Mouse (Mus musculus): ENCODE measurements around the gene Zdhhc14. TPM values are rescaled to one million over a fixed set of nuclear protein-coding genes. Genes with fewer than 3 reads are reported as not detected.
A peak's percentile ranks its signal among the peaks of the same experiment; 100 is the strongest.

Zdhhc14 gene
- total RNA-seq, 2 experiments from 2014 or later, result 6.4 to 8.3 TPM

DNA sequence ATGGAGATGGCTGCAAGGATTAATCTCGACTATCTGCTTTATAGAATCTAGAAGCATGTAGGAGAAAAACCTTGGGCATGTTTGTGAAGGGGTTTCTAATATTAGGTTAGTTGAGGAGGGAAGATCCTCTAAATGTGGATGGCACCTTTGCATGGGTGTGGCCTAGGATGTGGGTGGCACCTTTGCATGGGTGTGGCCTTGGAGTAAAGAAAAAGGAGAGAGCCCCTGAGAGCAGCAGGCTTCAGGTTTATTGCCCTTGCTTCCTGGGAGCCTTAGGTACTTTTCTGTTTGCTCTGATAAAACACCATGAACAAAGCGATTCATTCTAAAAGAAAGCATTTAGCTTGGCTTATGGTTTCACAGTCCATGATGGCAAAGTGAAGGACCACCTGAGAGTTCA lies 62.2 kb downstream of the Zdhhc14 start:
- no peak for DNase-seq

DNA sequence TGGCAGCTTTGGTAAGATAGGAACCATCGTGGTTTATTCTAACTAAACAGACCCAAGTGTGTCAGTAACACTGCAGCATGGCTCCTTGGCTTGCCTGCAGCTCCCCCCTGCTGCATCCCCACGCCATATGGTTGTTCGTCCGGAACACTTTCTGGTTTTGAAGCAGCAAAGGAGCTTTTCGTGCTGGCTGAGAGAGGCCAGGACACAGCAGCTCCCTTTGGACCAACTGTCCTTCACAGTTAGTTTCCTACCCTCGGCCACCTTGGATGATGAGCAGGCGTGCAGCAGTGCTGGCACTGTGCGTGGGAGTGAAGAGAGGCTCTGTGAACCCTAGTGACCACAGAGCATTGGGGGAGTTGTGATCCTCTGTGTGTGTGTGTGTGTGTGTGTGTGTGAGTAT lies 64.2 kb downstream of the Zdhhc14 start:
- no peak for DNase-seq

DNA sequence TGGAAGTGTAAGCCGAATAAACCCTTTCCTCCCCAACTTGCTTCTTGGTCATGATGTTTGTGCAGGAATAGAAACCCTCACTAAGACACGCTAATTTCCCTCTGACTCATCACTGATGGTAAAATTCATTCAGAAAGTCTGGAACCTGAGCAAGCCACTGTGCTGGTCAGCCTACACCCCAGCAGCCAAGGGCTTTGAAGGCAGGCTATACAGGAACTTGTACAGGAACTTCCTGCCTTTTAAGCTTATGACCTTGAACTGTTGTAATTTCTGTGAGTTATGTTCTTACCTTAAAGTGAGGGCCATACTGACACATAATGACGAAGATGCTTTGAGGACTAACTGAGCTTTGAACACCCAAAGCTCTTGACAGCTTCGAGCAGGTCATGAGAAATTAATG lies 67.9 kb downstream of the Zdhhc14 start:
- no peak for DNase-seq

DNA sequence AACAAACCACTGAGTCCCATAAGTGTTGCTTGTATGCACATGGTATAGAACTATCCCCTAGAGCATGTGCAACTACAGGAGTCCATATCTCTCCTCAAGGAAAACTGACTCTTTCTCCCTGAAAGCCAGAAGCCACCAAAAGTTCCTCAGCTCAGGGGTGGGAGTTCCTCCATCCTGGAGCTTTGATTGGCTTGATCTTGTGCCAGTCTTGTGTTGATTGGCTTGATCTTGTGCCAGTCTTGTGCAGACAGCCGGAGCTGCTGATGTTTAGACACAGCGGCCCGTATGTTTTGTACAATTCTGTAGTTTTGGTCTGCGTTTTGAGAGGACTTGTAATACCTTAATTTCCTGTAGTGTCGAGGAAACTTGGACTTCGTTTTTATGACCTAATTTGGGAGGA lies 70.8 kb downstream of the Zdhhc14 start:
- no peak for DNase-seq

DNA sequence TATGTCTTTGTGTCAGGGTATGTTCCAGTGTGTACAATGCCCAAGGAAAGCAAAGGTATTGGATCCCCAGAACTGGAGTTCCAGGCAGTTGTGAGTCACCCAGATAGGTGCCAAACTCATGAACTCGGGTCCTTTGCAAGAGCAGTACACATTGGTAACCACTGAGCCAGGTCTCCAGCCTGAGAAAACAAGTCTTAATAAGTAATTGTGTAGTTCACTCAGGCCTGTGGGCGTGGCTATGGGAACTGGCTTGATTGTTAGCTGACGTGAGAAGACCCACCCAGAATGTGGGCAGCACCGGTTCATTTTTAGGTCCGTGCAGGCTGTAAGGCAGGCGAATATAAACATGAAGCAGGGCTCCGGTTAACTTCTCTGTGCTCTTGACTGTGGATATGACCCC lies 73.6 kb downstream of the Zdhhc14 start:
- no peak for DNase-seq

DNA sequence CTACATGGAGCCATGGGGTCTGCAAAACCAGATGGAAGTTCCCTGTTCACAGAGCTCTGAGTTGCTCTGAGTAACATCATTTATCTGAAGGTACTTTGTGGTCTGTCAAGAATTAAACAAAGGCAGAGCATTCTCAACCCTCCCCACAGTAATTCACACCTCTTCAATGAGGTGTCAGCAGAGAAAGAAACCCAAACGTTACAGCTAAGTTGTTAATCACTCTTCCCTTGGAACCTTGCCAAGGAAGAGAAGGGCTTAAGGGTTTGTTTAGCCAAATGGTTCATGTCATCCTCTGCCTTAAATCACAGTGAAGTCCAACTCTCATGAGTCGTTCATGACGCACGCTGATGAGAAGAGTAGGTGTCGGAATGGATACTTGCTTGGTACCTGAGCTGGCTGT lies 75.6 kb downstream of the Zdhhc14 start:
- no peak for DNase-seq

DNA sequence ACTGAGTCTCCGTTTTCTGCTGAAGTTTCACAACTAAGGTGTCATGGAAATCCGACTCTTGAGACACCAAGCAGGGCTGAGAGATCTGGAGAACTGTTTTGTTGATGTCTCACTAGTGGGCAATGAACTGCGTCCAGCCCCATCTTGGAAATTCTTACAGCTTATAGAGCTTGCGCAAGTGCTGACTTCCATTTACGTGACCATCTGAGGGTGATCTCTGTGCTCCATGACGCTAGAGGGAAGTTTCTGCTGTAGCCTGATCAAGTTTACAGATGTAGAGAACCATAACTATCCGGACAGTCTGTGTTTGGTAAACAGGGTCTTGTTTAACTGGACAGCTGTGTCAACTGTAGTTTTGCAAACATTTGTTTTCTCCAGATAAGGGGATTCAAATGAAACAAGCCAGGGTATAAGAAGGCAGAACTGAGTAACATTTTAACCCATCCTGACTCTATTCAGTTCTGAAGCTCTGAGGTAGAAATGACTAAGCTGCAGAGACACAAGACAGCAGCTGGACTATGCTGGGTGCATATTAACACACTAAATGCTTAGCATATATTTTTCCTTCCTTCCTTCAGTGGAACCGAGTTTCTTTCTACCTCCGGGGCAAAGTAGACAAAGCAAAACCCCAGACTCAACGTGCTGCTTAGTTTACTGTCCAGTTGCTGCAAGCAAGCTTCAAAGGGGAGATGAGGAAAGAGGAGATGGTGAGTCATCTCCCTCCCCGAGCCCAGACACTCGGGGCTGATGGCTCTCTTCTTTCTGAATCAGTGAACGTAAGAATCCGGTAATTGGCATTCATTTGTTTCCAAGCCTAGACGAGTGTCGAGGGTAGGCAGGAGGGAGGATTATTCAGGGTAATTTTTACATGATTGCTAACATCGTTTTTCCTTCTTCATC lies 77.0 kb downstream of the Zdhhc14 start:
- peak; percentile 24 for DNase-seq

DNA sequence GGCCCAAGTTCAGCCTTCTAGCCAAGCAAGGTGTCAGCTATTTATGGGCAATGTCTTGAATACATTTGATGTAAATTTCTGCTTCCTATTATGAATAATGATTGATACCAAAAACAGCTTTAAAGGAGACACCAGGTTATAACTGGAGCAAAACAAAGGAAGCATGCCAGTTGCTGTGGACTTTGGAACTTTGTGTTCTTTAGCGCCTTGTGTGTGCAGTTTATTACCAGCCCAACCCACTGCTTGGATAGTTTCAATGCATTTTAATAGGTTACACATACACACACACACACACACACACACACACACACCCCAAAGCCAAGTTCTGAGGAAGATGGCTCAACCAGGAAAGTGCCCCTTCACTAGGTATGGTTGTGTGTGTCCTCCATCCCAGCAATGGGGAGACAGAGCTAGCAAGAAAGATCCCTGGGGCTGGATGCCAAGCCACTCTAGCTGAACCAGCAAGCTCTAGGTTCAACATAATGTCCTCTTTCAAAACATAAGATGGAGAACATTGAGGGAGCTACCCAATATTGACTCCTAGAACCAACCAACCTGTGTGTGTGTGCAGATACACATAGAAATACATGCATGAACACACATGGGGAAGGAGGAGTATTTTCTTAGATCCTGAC lies 79.9 kb downstream of the Zdhhc14 start:
- DNase-seq, result no peak

DNA sequence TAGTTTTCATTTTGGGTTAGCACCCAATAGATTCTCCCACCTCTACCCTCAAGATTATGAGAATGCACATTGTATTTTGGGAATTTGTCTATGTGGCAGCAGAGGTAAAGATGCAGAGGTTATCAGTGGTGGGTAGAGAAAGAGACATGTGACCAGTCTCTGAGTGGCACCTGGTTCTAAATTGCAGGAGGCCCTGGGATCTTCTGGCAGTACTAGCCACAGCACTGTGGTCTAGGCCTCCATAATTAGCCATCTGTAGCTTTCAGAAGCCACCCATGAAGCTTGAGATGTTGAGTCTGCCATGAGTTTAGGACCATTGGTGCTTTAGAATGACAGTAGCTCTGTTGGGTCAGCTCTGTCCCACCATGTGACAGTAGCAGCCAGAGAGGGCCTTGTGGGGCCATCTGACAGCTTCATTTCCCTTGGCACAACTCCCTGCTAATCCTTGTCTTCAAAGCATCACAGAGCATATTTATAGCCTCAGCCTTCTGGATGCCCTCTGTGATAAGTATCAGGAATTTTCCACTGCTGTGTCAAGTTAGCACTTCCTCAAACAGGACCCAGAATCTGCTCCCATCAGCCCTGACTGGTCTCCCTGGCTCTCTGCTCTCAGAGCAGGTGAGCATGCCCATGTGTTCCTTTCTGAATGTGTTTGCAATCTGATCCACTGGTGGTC lies 80.5 kb downstream of the Zdhhc14 start:
- DNase-seq, result peak; percentile 40

DNA sequence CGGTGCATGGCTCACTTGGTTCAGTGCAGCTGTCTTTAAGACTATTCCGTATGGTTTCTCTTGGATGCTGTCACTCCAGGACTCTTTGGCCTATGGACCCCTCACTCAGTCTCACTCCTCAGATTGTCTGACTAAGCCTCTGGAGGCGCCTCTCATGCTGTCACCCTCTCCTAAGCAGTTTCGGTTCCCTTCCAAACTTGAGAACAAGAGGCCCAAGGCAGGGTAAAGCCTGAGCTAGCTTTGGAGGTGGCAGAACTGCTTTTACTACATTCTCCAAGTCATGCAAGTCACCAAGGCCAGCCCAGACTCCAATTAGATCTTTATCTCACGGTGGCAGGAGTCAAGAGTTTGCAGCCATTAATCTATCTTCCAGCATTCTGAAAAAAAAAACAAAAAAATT lies 82.3 kb downstream of the Zdhhc14 start:
- no peak for DNase-seq

DNA sequence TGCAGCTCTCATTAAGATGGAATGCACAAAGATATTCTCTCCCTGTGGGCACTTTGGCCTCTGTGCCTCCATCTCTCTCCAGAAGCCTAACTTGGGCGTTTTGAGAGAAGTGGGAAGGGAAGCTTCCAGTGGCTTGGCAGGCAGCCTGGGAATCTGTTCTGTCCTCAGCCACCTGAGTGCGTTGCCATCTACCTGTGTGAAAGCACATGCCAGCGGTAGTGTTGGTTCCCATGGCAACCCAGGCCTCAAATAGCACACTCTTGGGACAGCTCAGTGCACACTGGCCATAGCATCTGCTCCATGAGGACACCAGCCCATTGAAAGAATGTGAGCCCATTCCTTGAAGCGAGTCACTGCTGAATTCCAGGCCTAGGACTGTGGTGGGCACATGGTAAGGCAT lies 83.2 kb downstream of the Zdhhc14 start:
- DNase-seq, result no peak

DNA sequence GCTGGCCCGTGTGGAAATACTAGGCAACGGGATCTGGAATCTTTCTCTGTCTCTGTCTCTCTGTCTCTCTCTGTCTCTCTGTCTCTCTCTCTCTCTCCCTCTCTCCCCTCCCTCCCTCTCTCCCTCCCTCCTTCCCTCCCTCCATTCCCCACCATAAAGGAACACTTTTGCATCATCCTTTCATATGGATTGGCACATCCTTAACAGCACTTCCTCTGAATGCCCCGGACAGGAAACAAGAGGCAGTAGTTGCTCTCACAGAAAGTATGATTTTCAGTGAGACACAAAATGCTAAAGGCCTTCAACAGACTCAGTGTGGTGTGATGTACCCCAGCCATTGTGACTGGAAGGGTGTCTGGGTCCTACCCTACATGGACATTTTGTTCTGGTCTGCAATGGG lies 89.9 kb downstream of the Zdhhc14 start:
- DNase-seq, result no peak

DNA sequence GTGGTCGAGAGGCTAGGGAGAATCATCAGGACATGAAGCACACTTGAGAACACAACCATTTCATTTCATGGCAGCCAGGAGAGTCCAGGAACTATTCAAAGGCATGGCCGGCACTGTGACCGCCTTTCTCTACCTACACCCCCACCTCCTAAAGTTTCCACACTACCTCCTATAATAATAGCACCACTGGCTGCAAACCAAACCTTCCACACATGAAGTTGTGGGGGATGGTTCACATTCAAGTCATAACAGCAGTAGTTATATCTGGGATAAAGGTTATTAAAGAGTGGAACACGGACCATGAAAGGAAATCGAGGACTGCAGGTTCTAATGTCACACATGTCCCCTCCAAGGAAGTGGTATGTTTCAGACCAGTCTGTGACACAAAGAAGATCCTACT lies 90.6 kb downstream of the Zdhhc14 start:
- no peak for DNase-seq

DNA sequence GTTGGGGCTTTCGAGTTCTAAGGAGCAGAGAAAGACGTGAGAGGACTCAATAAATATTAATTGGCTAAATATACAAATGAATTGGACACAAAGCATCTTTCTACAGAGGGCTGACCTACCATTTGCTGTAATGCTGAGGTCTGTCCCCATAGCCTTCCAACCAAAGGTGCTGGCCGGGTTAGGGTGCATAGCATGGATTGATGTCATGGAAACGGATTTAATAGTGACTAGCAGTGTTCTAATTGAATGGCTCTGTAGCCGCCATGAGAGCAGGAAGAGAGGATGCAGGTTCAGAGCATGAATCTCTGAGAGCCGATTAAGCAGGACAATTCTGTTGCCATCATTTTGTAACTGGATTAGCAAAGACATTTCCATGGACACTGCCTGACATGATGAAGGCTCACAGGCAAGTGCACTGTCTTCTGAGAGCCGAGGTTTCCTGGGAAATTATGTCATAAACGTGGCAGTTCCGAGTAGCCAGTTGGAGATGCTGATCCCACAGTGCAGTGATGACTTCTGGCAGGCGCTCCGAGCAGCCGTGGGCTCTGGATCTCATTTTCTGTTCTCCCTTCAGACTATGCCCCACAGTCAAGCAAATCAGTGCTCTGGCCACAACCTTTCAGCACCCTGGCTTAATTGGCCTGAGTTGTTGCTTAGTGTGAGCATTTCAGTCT lies 91.3 kb downstream of the Zdhhc14 start:
- no peak for DNase-seq

DNA sequence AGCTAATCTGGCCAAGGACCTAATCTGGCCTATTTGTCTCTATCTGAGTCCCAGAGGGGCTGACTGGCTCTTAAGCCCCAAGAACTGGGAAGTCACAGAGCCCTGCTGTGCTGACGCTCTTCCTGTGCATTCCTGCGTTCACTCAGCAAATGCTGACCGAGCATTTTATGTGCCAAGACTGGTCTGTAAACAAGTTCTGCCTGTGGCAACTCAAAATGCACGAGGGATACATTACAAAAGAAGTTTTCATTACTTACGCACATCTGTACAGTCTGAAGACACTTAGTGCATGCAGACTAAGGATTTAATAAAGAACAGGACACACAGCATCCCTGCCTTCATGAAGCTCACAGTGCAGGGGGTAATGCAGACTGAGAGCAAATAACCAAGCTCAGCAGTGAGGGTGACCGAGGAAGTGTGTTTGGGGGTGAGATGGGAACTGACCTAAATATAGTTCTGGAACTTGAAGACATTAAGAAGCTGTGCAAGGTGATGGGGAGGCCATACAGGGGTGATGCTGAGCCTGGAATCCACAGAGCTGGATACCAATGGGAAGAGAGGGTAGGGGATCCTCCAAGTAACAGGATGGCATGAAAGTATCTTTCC lies 99.3 kb downstream of the Zdhhc14 start:
- peak; percentile 41 for DNase-seq

DNA sequence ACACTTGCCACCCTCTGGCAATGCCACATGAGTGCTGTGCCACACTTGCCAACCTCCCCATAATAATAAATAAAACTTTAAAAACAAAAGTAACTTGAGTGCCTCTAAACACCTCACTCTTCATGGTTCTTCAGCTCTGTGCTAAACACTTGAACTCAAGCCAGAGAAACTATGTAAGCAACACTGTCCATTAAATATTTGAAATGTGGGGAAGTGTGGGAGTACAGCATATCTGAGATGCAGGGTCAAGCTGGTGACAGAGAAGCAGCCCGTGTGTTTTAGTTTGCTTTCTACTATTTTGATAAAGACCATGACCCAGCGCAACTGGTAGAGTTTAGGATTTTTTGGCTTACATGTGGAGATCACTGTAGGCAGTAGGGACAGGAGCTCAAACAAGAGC lies 100.7 kb downstream of the Zdhhc14 start:
- DNase-seq, result no peak

DNA sequence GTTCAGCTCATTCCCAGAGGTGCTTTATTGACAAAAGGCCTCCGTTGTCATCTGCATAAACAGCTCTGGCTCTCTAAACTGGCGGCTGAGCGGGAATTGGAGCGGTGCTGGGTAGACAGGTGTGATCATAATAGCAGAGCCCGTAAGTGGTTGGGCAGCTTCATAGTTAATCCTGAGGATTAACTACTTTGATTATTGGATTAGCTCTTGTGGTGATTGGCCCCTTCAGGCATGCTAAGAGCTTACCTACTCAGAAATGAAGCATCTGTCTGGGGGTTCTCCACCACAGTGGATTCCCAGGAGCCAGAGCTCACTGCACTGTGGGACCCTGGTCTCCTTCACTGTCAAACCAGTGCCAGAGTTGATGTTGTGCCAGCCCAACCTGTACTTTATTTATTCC lies 102.7 kb downstream of the Zdhhc14 start:
- no peak for DNase-seq

DNA sequence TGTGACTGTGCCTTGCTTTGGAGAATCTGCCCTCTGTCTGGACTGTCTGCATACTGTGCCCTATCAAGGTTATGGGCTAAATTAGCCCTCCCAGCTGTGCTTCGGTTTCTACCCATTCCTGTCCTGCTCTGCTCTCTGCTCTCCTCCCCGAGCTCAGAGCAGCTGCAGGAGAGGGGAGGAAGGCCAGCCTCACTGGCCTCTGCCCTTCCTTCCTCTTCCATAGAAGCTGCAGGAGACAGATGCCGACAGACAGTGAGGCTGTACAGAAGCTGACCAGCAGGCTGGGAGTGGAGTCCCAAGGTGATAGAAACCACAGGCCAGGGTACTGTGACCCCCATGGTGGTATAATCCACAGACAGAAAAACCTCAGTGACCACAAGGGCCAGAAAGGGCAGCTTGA lies 104.1 kb downstream of the Zdhhc14 start:
- peak; percentile 28 for DNase-seq

DNA sequence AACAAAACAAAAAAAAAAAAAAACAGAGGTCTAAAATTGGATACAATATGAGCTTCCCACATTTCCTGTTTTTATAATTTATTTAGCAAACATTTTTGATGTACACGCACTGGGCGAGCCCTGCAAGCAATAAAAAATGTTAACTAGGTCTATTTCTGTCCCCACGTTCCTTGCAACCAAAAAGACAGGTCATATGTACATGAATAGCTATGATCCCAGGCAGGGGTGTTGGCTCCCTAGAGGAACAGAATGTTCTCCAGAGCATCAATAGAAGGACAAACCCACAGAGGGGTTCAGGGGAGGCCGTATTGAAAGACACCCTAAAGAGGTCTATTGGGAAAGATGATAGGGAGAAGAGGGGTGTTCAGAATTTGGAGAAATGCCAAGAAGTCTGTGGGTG lies 106.6 kb downstream of the Zdhhc14 start:
- no peak for DNase-seq

DNA sequence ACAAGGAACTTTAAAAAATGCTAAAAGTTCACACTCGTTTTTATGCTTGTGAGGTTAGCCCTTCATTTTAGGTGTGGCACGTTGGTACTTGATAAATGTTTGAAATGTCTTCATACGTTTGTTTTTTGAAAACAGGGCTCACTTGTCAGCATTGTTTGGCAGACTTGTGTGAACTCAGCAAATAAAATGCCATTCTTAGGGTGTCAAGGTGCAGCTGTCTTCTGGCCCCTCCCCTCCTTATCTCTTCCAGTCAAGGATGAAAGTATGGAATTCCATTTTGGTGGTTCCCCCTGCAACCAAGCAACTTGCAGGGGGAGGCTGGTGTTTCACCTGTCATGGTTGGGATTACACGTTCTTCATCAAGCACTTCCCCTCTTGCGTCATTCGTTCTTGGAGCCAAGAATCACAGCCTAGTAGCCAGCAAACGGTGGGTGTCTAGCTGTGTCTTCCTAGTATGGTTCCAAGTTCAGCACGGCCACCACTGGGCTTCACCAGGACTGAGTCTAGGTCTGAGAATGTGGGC lies 108.2 kb downstream of the Zdhhc14 start:
- DNase-seq, result no peak

DNA sequence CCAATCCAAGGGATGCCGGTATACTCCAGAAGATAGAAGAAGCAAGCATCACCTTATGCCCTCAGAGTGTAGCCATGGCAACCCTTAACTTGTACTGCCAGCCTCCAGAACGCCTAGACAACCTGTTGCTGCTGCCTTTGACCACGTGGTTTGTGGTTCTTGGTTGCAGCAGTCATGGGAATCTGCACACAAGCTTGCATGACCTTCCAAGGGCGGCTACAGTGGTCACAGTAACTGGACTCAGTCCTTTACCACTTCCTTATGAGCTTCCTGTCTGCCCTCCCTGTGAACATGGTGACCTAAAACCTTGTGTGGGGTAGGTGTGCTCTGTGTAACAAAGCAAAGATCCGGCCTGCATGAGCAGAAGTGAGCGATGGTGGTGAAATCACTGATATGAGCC lies 109.6 kb downstream of the Zdhhc14 start:
- no peak for DNase-seq

DNA sequence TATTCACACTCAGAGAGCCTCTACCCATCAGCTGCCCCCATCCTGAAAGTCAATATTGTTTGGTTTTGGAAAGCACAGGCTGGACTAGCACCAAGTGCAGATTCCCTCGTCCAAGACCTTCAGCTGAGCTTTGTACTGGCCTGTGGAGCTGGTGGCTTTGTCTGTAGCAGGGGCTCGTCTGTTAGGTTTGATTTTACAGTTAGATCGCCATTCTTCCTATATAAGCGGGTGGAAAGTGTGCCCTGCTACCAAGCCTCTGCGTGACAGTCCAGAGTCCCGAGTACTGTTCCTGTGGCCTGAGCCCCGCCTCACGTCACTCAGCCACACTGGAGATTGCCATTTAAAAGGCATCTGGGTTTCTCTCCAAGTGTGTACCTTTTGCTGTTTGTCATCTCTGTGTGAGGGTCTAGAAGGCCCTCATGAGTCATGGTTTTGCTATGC lies 113.8 kb downstream of the Zdhhc14 start:
- no peak for DNase-seq

Data from adrenal gland, postnatal 10 days (tissue).